Mouse (Mus musculus) stomach, embryonic 16.5 days (tissue): ENCODE measurements around the gene Fkbp5. TPM values are rescaled to one million over a fixed set of nuclear protein-coding genes. Genes with fewer than 3 reads are reported as not detected.

Experiments
- ATAC-seq: fragments of 200-750 bp; cut with Nextera tagmentation; 2 replicates; pipeline ENCODE4 v1.8.0; 2017; ENCODE audit warnings: moderate number of reproducible peaks, moderate TSS enrichment; ENCODE audit not compliant: insufficient read depth, low FRiP score
- H3K27ac ChIP-seq: fragments of 300-500 bp; sonication (generic); 2 replicates; pipeline ENCODE4 v1.5.1; 2014; ENCODE audit warnings: low read length
- H3K27me3 ChIP-seq: fragments of 300-500 bp; sonication (generic); 2 replicates; pipeline ENCODE4 v1.6.1; 2014; ENCODE audit warnings: low read length, control low read depth, mixed read lengths; ENCODE audit not compliant: control insufficient read depth, insufficient read depth
- H3K36me3 ChIP-seq: fragments of 300-500 bp; sonication (generic); 2 replicates; pipeline ENCODE4 v1.6.1; 2014; ENCODE audit warnings: low read length; ENCODE audit not compliant: control insufficient read depth, insufficient read depth
- H3K4me1 ChIP-seq: fragments of 300-500 bp; sonication (generic); 2 replicates; pipeline ENCODE4 v1.6.1; 2014; ENCODE audit warnings: low read length, control low read depth, mixed read lengths; ENCODE audit not compliant: control insufficient read depth, insufficient read depth
- H3K4me2 ChIP-seq: fragments of 300-500 bp; sonication (generic); 2 replicates; pipeline ENCODE4 v1.6.1; 2014; ENCODE audit warnings: low read depth, low read length, mixed read lengths
- H3K4me3 ChIP-seq: fragments of 300-500 bp; sonication (generic); replicated peaks from 2 replicates; pipeline ENCODE4 v1.5.1; 2014; ENCODE audit warnings: mild to moderate bottlenecking, low read length
- H3K9ac ChIP-seq: fragments of 300-500 bp; sonication (generic); 2 replicates; pipeline ENCODE4 v1.6.1; 2014; ENCODE audit warnings: low read length
- H3K9me3 ChIP-seq: fragments of 300-500 bp; sonication (generic); replicated peaks from 2 replicates; pipeline ENCODE4 v1.6.1; 2016; ENCODE audit warnings: low read length, control low read depth; ENCODE audit not compliant: control insufficient read depth
- WGBS: fragments of 180-500 bp; shearing (Covaris S2); extraction: QIAGEN DNeasy Blood & Tissue Kit; methylation state at CpG from one replicate; pipeline ENCODE4 v1.1.7; 2014; 5-methylcytosine and 5-hydroxymethylcytosine counted together
- polyA plus RNA-seq: library from polyadenylated mRNA; unstranded; fragments of >200 nt; fragmentation: Nextera tagmentation; extraction: Ambion mirVana; gene quantifications from 2 replicates; pipeline ENCODE4 v1.2.1, GENCODE M21; 2015

The Fkbp5 gene
- polyA plus RNA-seq, 1 experiment from 2014 or later = 27.1 TPM

DNA sequence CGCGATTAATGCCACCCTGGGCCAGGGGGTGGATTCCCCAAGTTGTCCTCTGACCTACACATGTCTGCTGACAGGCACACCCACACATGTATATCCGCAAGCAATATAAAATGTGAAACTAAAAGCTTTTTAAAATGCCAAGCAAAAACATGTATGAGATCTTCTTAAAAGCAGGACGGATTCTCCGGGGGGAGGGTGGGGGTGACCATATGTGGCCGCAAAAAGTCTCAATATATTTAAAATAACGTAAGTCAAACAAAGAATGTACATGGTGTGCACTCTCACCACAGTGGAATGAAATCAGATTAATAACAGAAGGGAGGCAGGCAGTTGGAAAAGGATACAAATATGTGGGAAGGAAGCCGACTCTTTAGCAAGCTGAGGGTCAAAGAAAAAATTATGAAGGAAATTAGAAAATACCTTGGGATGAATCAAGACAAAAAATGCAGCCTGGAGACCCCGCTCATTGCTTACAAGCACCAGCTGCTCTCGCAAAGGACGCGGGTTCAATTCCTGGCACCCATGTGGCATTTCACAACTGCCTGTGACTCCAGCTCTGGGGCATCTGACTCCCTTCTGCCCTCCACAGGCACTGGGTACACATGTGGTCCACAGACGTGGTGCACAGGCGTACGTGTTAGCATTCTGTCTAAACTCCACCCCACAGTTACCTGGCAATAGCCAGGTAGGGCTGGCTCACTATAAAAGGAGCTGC lies 123.1 kb downstream of the Fkbp5 start:
- WGBS = 64% methylated on average over 15 of the region's 15 CpGs
- H3K36me3 ChIP-seq = peaks cover 8% of the 10 kb centered on the region; the same call in 1 of the 2 replicates

DNA sequence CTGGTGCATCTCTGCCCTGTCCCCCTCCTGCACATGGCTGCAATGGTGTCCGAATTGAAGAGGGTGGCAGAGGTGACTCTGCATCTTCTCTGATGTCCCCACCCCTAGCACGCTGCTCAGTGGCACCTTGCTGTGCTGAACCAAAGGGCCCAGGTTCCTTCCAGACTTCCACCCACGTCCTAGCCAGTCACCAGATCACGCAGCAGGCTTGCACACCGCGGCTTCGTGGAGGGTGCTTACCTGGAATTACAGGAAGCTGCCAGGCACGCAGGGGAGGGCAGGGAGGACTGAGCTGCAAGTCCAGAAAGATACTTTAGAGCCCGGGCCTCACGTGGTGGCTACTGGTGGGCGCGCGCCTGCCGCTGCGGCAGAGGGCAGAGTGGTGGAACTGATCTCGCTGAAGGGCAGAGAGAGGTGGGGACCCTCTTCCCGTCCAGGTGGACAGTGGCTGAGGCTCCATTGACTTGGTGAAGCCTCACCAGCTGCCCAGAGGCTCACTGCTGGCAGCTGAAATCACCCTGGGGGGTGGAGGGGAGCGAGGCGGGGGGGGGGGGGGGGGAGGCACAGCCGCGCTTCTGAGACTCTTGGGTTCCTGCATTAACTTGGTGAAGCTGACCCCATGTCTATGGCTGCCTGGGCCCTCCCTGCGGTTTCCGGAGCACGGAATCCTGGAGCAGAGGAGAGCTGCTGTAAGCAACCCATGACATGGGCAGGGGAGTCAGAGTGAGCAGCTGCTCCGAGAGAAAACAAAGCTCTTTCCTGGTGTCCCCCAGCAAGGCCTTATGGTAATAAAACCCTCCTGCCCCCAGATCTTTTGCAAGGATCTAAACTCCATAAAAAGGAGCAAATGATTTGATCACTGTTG lies 125.5 kb downstream of the Fkbp5 start:
- Histone ChIP-seq H3K9ac (no peak overlapping the region), H3K27ac (no peak overlapping the region), H3K4me1 (peaks cover 4% of the 10 kb centered on the region; the same call in 1 of the 2 replicates), H3K9me3 (no peaks in the 10 kb centered on the region), H3K4me3 (no peak overlapping the region), H3K27me3 (no peaks in the 10 kb centered on the region; the same call in 1 of the 2 replicates), H3K36me3 (no peaks in the 10 kb centered on the region), H3K4me2 (no peak overlapping the region)
- 0 out of 2 replicates have a peak, but pooled peaks have one; percentile 15 for ATAC-seq
- WGBS = 13% methylated on average over 25 of the region's 25 CpGs

More for the DNA sequence above, 123.1 kb downstream of the Fkbp5 start:
- Histone ChIP-seq H3K9me3 (no peaks in the 10 kb centered on the region), H3K27ac (0 out of 2 replicates have a peak overlapping the region, but pooled peaks have one; percentile 3), H3K4me2 (no peak overlapping the region), H3K27me3 (no peaks in the 10 kb centered on the region), H3K4me1 (peaks cover 4% of the 10 kb centered on the region; the same call in 1 of the 2 replicates), H3K9ac (no peak overlapping the region), H3K4me3 (no peak overlapping the region)
- ATAC-seq = no peak; the same call in 1 of the 2 replicates

GRCm38 (mm10) chr17:28388534-28388933 lies 128.8 kb downstream of the Fkbp5 start:
- 84% methylated on average over 3 of the region's 3 CpGs for WGBS
- no peak overlapping the region for H3K9ac ChIP-seq
- H3K27ac ChIP-seq = no peak overlapping the region
- no peak overlapping the region for H3K4me3 ChIP-seq
- peaks cover 7% of the 10 kb centered on the region; the same call in 1 of the 2 replicates for H3K4me1 ChIP-seq
- no peaks in the 10 kb centered on the region for H3K36me3 ChIP-seq
- no peaks in the 10 kb centered on the region for H3K9me3 ChIP-seq
- ATAC-seq = no peak
- H3K27me3 ChIP-seq = peaks cover 6% of the 10 kb centered on the region
- no peak overlapping the region for H3K4me2 ChIP-seq

- no peak overlapping the region for H3K4me3 ChIP-seq
Measured at GRCm38 (mm10) chr17:28386150-28386905, 131.0 kb downstream of the Fkbp5 start.

DNA sequence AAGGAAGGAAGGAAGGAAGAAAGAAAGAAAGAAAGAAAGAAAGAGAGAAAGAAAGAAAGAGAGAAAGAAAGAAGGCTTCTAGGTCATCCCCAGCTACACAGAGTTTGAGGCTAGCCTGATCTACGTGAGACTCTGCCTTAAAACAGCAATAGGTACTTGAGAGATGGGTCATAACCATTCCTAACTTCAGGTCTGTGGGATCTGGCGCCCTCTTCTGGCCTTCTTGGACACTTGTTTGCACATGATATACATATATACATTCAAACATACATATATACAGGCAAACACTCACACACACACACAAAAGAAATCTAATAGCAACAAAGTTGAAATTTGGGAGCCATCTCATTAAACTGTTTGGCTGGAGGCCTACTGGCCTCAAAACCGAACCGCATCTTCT lies 133.0 kb downstream of the Fkbp5 start:
- H3K27me3 ChIP-seq = peaks cover 6% of the 10 kb centered on the region
- H3K9me3 ChIP-seq = no peaks in the 10 kb centered on the region
- H3K9ac ChIP-seq = no peak overlapping the region
- no peak overlapping the region for H3K4me3 ChIP-seq
- no peak overlapping the region for H3K4me2 ChIP-seq
- WGBS = 74% methylated on average over 4 of the region's 4 CpGs
- no peak overlapping the region for H3K27ac ChIP-seq
- 0 out of 2 replicates have a peak, but pooled peaks cover 3% of the 10 kb centered on the region for H3K4me1 ChIP-seq
- no peak for ATAC-seq
- no peaks in the 10 kb centered on the region for H3K36me3 ChIP-seq

More at GRCm38 (mm10) chr17:28386150-28386905, 131.0 kb downstream of the Fkbp5 start:
- H3K27ac ChIP-seq = no peak overlapping the region
- 8% methylated on average over 23 of the region's 23 CpGs for WGBS
- H3K9me3 ChIP-seq = no peaks in the 10 kb centered on the region
- no peak for ATAC-seq
- H3K9ac ChIP-seq = no peak overlapping the region
- no peaks in the 10 kb centered on the region for H3K36me3 ChIP-seq
- H3K4me2 ChIP-seq = peak overlapping the region; percentile 36
- 0 out of 2 replicates have a peak, but pooled peaks cover 3% of the 10 kb centered on the region for H3K4me1 ChIP-seq
- H3K27me3 ChIP-seq = peaks cover 6% of the 10 kb centered on the region

GRCm38 (mm10) chr17:28380255-28380654 lies 137.1 kb downstream of the Fkbp5 start:
- no peak overlapping the region for H3K4me3 ChIP-seq
- H3K27ac ChIP-seq = no peak overlapping the region
- no peak overlapping the region for H3K4me2 ChIP-seq
- no peaks in the 10 kb centered on the region for H3K36me3 ChIP-seq
- no peaks in the 10 kb centered on the region; the same call in 1 of the 2 replicates for H3K27me3 ChIP-seq
- no peak for ATAC-seq
- H3K9ac ChIP-seq = no peak overlapping the region
- WGBS = 15% methylated on average over 6 of the region's 6 CpGs
- no peaks in the 10 kb centered on the region for H3K4me1 ChIP-seq
- H3K9me3 ChIP-seq = no peaks in the 10 kb centered on the region

DNA sequence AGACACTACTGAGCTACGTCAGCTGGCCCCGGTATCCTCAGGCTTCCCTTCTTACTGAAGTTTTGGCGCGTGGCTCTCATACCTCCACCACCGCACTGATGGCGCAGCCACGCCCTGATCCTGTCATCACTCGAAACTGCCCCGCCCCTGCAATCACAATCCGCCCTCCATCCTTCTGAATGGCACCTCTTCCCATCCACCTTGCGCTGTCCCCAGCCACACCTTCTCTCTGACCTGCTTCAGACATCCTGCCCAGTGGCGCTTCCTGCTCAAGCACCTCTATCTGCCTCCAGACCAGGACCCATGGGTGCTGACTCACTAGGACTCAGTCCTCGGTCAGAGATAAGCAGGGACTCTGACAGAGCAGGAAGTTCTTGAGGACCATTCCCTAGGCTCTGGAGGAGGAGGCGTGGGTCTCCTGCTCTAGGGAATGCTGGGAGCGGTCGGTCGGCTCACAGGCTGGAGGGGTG lies 141.7 kb downstream of the Fkbp5 start:
- Histone ChIP-seq H3K27me3 (no peaks in the 10 kb centered on the region; the same call in 1 of the 2 replicates), H3K4me3 (no peak overlapping the region), H3K4me1 (no peaks in the 10 kb centered on the region), H3K9me3 (no peaks in the 10 kb centered on the region), H3K36me3 (no peaks in the 10 kb centered on the region), H3K27ac (no peak overlapping the region), H3K9ac (no peak overlapping the region), H3K4me2 (0 out of 2 replicates have a peak overlapping the region, but pooled peaks have one; percentile 3)
- ATAC-seq = peak; percentile 51; the same call in 1 of the 2 replicates
- WGBS = 9% methylated on average over 17 of the region's 17 CpGs

GRCm38 (mm10) chr17:28374494-28374893 lies 142.8 kb downstream of the Fkbp5 start:
- no peak for ATAC-seq
- Histone ChIP-seq H3K4me2 (no peak overlapping the region), H3K36me3 (no peaks in the 10 kb centered on the region), H3K27ac (no peak overlapping the region), H3K4me3 (no peak overlapping the region), H3K9ac (no peak overlapping the region), H3K9me3 (no peaks in the 10 kb centered on the region), H3K4me1 (no peaks in the 10 kb centered on the region), H3K27me3 (no peaks in the 10 kb centered on the region; the same call in 1 of the 2 replicates)
- 16% methylated on average over 16 of the region's 16 CpGs for WGBS
